In the genomic region with DNA sequence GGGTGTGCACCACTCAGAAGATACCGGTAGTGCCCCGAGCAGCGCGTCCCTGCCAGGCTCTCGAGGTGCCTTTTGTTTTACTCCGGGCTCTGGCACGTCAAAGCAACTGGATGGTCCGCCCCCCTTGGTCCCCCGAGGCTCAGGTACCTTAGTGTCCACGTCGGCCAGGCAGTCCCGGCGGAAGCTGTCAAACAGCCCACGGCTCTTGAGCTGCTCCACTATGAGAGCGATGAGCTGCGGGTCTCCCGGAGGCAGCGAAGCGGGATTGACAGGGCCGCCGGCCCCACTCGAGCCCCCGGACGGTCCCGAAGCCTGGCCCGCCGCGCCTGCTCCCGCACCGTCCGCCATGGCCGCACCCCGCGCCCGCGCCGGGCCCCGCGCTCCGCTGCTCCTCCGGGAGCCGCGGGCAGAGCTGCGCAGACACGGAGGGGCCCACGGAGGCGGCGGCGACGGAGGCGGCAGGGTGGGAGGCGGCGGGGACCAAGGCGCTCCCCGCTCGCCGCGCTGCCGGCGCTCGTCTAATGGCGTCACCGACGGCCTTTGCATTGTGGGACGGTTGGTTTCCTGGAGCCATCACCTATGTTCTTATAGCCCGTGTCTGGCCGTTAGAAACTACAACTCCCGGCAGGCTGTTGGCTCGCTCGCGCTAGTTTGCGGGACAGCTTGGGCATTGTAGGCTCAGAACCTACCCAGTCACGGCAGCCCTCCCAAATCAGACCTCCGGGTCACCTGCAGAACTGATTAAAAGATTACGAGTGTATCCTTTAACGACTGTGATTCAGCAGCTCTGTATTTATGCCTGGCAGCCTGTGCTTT, we compare ENCODE assay signal across 7 mouse cellular contexts. TPM values are rescaled to one million over a fixed set of nuclear protein-coding genes. Genes with fewer than 3 reads are reported as not detected.
DNase-seq lines count a peak whose midpoint lies in the region; ATAC-seq lines count a peak whose summit lies in the region.

A gene (minus strand): TSS at position 532 of the 816 bp plus-strand sequence.

- peaks cover 3% of the 10 kb centered on the region for H3K36me3 ChIP-seq in embryonic facial prominence, embryonic 11.5 days (replicated peaks; ENCODE audit: control insufficient read depth, insufficient read depth, low read depth, low read length)
- peaks cover 3% of the 10 kb centered on the region; the same call in 1 of the 2 replicates for H3K36me3 ChIP-seq in limb, embryonic 11.5 days (ENCODE audit: control insufficient read depth, insufficient read depth, low read length)
- peaks cover 27% of the 10 kb centered on the region for H3K36me3 ChIP-seq in midbrain, embryonic 14.5 days (ENCODE audit: control insufficient read depth, insufficient read depth, low read length)

- H3K4me3 ChIP-seq in embryonic facial prominence, embryonic 11.5 days (ENCODE audit: low read depth, low read length): peak within 1 kb of the TSS; percentile 94
- H3K4me3 ChIP-seq in limb, embryonic 11.5 days (ENCODE audit: low read depth, low read length): peak within 1 kb of the TSS; percentile 57
- peak within 1 kb of the TSS; percentile 88 for H3K4me3 ChIP-seq in midbrain, embryonic 14.5 days (replicated peaks; ENCODE audit: low read depth, low read length)

- peak within 1 kb of the TSS; percentile 28; the same call in 1 of the 2 replicates for H3K27ac ChIP-seq in embryonic facial prominence, embryonic 11.5 days (replicated peaks; ENCODE audit: low read depth, low read length)
- H3K27ac ChIP-seq in limb, embryonic 11.5 days (replicated peaks; ENCODE audit: low read depth, low read length): no peak within 1 kb of the TSS
- peak within 1 kb of the TSS; percentile 68 for H3K27ac ChIP-seq in midbrain, embryonic 14.5 days (replicated peaks; ENCODE audit: low read depth, low read length)

- DNase-seq in adrenal gland, postnatal 14 days: peak; percentile 95
- peak; percentile 98 for DNase-seq in embryonic facial prominence, embryonic 11.5 days (ENCODE audit: low spot score)
- DNase-seq in heart, adult 11 months: peak; percentile 99
- peak; percentile 91 for DNase-seq in kidney, adult 18-20 months
- peak; percentile 95 for DNase-seq in limb, embryonic 11.5 days (ENCODE audit: low spot score)
- peak; percentile 98 for DNase-seq in midbrain, embryonic 14.5 days
- peak; percentile 82 to 83 for DNase-seq in spleen, adult 18-20 months

- H3K27me3 ChIP-seq in embryonic facial prominence, embryonic 11.5 days (ENCODE audit: control insufficient read depth, insufficient read depth, low read length): no peaks in the 10 kb centered on the region
- no peaks in the 10 kb centered on the region for H3K27me3 ChIP-seq in limb, embryonic 11.5 days (ENCODE audit: control insufficient read depth, insufficient read depth, low read length)
- no peaks in the 10 kb centered on the region for H3K27me3 ChIP-seq in midbrain, embryonic 14.5 days (ENCODE audit: control insufficient read depth, insufficient read depth, low read length)

- WGBS in embryonic facial prominence, embryonic 11.5 days: under 1% methylated on average over 60 of the region's 76 CpGs
- under 1% methylated on average over 68 of the region's 76 CpGs for WGBS in limb, embryonic 11.5 days
- under 1% methylated on average over 76 of the region's 76 CpGs for WGBS in midbrain, embryonic 14.5 days

- H3K9ac ChIP-seq in embryonic facial prominence, embryonic 11.5 days (replicated peaks; ENCODE audit: low read length): peak within 1 kb of the TSS; percentile 90
- peak within 1 kb of the TSS; percentile 90 for H3K9ac ChIP-seq in limb, embryonic 11.5 days (ENCODE audit: low read length)
- H3K9ac ChIP-seq in midbrain, embryonic 14.5 days (replicated peaks; ENCODE audit: low read length): peak within 1 kb of the TSS; percentile 96

- H3K9me3 ChIP-seq in embryonic facial prominence, embryonic 11.5 days (replicated peaks; ENCODE audit: control insufficient read depth, low read length): no peaks in the 10 kb centered on the region
- H3K9me3 ChIP-seq in limb, embryonic 11.5 days (ENCODE audit: control insufficient read depth, low read length): no peaks in the 10 kb centered on the region
- H3K9me3 ChIP-seq in midbrain, embryonic 14.5 days (ENCODE audit: control insufficient read depth, low read length): no peaks in the 10 kb centered on the region

- H3K4me2 ChIP-seq in embryonic facial prominence, embryonic 11.5 days (ENCODE audit: low read depth, low read length): peak within 1 kb of the TSS; percentile 61
- H3K4me2 ChIP-seq in limb, embryonic 11.5 days (ENCODE audit: low read depth, severe bottlenecking): peak within 1 kb of the TSS; percentile 57
- peak within 1 kb of the TSS; percentile 65 for H3K4me2 ChIP-seq in midbrain, embryonic 14.5 days (ENCODE audit: low read length)

- peak; percentile 95 for ATAC-seq in embryonic facial prominence, embryonic 11.5 days (replicated peaks; ENCODE audit: insufficient number of reproducible peaks, low FRiP score, low TSS enrichment, low read depth)
- ATAC-seq in limb, embryonic 11.5 days (ENCODE audit: insufficient number of reproducible peaks, low FRiP score, low TSS enrichment, low read depth): peak; percentile 97
- ATAC-seq in midbrain, embryonic 14.5 days (ENCODE audit: low FRiP score, low TSS enrichment): peak; percentile 96

- H3K4me1 ChIP-seq in embryonic facial prominence, embryonic 11.5 days (ENCODE audit: control insufficient read depth, insufficient read depth, low read length): no peaks in the 10 kb centered on the region
- H3K4me1 ChIP-seq in limb, embryonic 11.5 days (ENCODE audit: control insufficient read depth, insufficient read depth, low read length): 0 out of 2 replicates have a peak, but pooled peaks cover 5% of the 10 kb centered on the region
- H3K4me1 ChIP-seq in midbrain, embryonic 14.5 days (ENCODE audit: control insufficient read depth, insufficient read depth, low read length): peaks cover 9% of the 10 kb centered on the region

RNA-seq across cellular contexts. Expression of the gene that starts here (rescaled TPM):
- 46.0 and 52.8 TPM in 2 replicates for total RNA-seq in adrenal gland, postnatal 14 days (2021)
- polyA plus RNA-seq in embryonic facial prominence, embryonic 11.5 days (2014; fragmentation: Nextera tagmentation; extraction: Ambion mirVana): 130 and 137 TPM in 2 replicates
- polyA plus RNA-seq in limb, embryonic 11.5 days (2014; fragmentation: Nextera tagmentation; extraction: Ambion mirVana): 128 TPM in 2 replicates
- 164 and 168 TPM in 2 replicates for polyA plus RNA-seq in midbrain, embryonic 14.5 days (2014; fragmentation: Nextera tagmentation; extraction: Ambion mirVana)
